ENCODE assay signal across 8 mouse cellular contexts in the genomic region with DNA sequence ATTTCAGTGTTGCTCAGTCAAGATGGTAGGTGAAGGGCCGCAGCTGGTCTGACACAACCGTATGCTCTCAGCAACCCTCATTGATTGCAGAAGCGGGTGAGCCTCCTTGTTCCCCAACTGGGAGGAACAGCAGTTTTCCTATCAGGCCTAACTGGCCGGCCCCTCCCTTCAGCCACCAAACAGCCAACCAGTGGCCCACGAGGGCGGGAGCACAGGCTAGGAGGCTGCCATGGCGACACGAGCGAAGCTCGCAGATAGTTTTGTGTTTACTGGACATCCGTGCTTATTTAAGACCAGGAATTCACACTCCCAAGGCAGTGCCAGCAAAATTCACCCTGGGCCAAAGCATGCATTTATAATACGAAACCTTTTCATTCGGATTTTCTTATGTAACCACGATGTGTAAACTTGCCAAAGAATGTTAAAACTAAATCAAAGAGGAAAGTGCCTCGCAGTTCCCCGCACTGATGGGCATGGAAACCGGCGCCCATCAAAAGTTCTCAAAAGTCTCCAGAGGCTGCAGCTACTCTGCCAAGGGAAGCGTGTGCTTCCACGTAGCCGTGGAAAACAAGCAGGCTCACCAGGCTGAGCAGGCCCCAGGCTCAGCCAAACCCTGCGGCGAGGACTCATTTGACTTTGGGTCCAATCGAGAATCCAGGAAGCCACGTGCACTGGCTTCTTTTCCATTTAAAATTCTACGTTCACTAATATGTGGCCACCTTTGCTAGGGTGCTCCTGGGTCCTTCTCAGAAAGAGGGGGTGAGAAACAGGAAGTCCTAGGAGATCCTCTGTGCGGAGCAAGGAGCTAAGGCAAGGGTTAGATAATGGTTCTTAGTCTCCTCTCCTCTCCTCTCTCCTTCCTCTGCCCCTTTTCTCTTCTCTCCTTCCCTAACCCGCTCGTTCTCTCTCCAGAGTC. TPM values are rescaled to one million over a fixed set of nuclear protein-coding genes. Genes with fewer than 3 reads are reported as not detected.
DNase-seq lines count a peak whose midpoint lies in the region; ATAC-seq lines count a peak whose summit lies in the region.

No protein-coding gene starts in this region.

- H3K27ac ChIP-seq in hindbrain, embryonic 14.5 days = peak overlapping the region; percentile 26; the same call in 1 of the 2 replicates

- peak overlapping the region; percentile 43; the same call in 1 of the 2 replicates for H3K9ac ChIP-seq in hindbrain, embryonic 14.5 days

- H3K36me3 ChIP-seq in hindbrain, embryonic 14.5 days (replicated peaks; ENCODE audit: control insufficient read depth, insufficient read depth) = no peaks in the 10 kb centered on the region

- 8% methylated on average over 29 of the region's 29 CpGs for WGBS in hindbrain, embryonic 14.5 days

- H3K4me1 ChIP-seq in hindbrain, embryonic 14.5 days (replicated peaks; ENCODE audit: control insufficient read depth, insufficient read depth, low read length) = peaks cover 11% of the 10 kb centered on the region

- H3K4me2 ChIP-seq in hindbrain, embryonic 14.5 days (replicated peaks) = peak overlapping the region; percentile 63

- ATAC-seq in common myeloid progenitor, adult 5-6 weeks (replicated peaks; ENCODE audit: low read depth, poor library complexity, severe bottlenecking) = peak; percentile 97
- ATAC-seq in hindbrain, embryonic 14.5 days (ENCODE audit: low FRiP score) = peak; percentile 93

- H3K9me3 ChIP-seq in hindbrain, embryonic 14.5 days (ENCODE audit: control insufficient read depth, low read length) = no peaks in the 10 kb centered on the region

- no peaks in the 10 kb centered on the region for H3K27me3 ChIP-seq in hindbrain, embryonic 14.5 days (ENCODE audit: control insufficient read depth, insufficient read depth, low read length)

- DNase-seq in adipocyte (ENCODE audit: low spot score) = peak; percentile 12
- DNase-seq in frontal cortex, postnatal 36 days (ENCODE audit: low spot score in 2 of 2) = peak; percentile 55 to 73
- peak; percentile 77 for DNase-seq in hindbrain, embryonic 14.5 days (ENCODE audit: low spot score)
- DNase-seq in layer of hippocampus, postnatal 25 days (ENCODE audit: extremely low spot score in 1 of 2, low spot score in 1 of 2) = peak; percentile 34 to 51
- DNase-seq in lung, postnatal 10 days = peak; percentile 92
- peak; percentile 59 for DNase-seq in ovary, postnatal 14 days (ENCODE audit: low spot score)
- peak; percentile 32 for DNase-seq in thymus, postnatal 14 days

- peak overlapping the region; percentile 26 for H3K4me3 ChIP-seq in hindbrain, embryonic 14.5 days (replicated peaks; ENCODE audit: low read length)

RNA-seq across cellular contexts. Expression of a gene that starts 51.7 kb away (rescaled TPM):
- total RNA-seq in common myeloid progenitor, adult 5-6 weeks (2017) = not detected in 2 replicates
- 0.25 TPM in 1 of 2 replicates, not detected in the other for polyA plus RNA-seq in hindbrain, embryonic 14.5 days (2014; fragmentation: Nextera tagmentation; extraction: Ambion mirVana)
- total RNA-seq in layer of hippocampus, postnatal 25 days (2021) = not detected

RNA-seq across cellular contexts. Expression of a gene that starts 57.2 kb away (rescaled TPM):
- 3.0 and 3.4 TPM in 2 replicates for total RNA-seq in common myeloid progenitor, adult 5-6 weeks (2017)
- 3.4 and 4.0 TPM in 2 replicates for polyA plus RNA-seq in hindbrain, embryonic 14.5 days (2014; fragmentation: Nextera tagmentation; extraction: Ambion mirVana)
- total RNA-seq in layer of hippocampus, postnatal 25 days (2021) = 1 to 10 TPM; 6.4 to 8.1 TPM

Comparison
In these comparisons a context has a peak if more than half of its experiments do, and no peak if none do; other contexts are left out.
1. Peak in every context shown above with its lines: DNase-seq, ATAC-seq, H3K4me3 ChIP-seq and H3K27ac ChIP-seq.
2. DNase-seq: peak in every context shown above with its lines; median percentile 92 in lung, postnatal 10 days; 77 in hindbrain, embryonic 14.5 days; 64 in frontal cortex, postnatal 36 days; 59 in ovary, postnatal 14 days; 42 in layer of hippocampus, postnatal 25 days; 32 in thymus, postnatal 14 days; 12 in adipocyte.